Mouse (Mus musculus): ENCODE measurements around the gene Hmcn1.

Gene Hmcn1

GRCm38 (mm10) chr1:150645314-150645713 lies 347.9 kb downstream of the Hmcn1 start:
- DNase-seq (ENCODE audit: low spot score in 2 of 2), result no peak

- no peak for DNase-seq (ENCODE audit: low spot score in 2 of 2)
These were observed 353.7 kb downstream of the Hmcn1 start for GRCm38 (mm10) chr1:150639522-150639921.

GRCm38 (mm10) chr1:150632506-150632905 lies 360.7 kb downstream of the Hmcn1 start:
- DNase-seq (ENCODE audit: low spot score in 2 of 2), result no peak

GRCm38 (mm10) chr1:150631856-150632171 lies 361.4 kb downstream of the Hmcn1 start:
- no peak for DNase-seq (ENCODE audit: low spot score in 2 of 2)

- no peak for DNase-seq (ENCODE audit: low spot score in 2 of 2)
These were observed 362.0 kb downstream of the Hmcn1 start for GRCm38 (mm10) chr1:150631035-150631855.

- no peak for DNase-seq (ENCODE audit: low spot score in 2 of 2)
These were observed 370.0 kb downstream of the Hmcn1 start for GRCm38 (mm10) chr1:150623226-150623625.

GRCm38 (mm10) chr1:150610539-150610938 lies 382.7 kb downstream of the Hmcn1 start:
- no peak for DNase-seq (ENCODE audit: low spot score in 2 of 2)

- no peak for DNase-seq (ENCODE audit: low spot score in 2 of 2)
These were observed 387.1 kb downstream of the Hmcn1 start for GRCm38 (mm10) chr1:150606173-150606572.

- DNase-seq (ENCODE audit: low spot score in 2 of 2), result no peak
These were observed 399.6 kb downstream of the Hmcn1 start for GRCm38 (mm10) chr1:150593614-150594013.

- DNase-seq (ENCODE audit: low spot score in 2 of 2), result peak in 1 of 2 experiments; percentile 53
These were observed 402.0 kb downstream of the Hmcn1 start for GRCm38 (mm10) chr1:150591253-150591652.

- DNase-seq (ENCODE audit: low spot score in 2 of 2), result no peak
These were observed 405.8 kb downstream of the Hmcn1 start for GRCm38 (mm10) chr1:150587410-150587809.

GRCm38 (mm10) chr1:150584477-150584876 lies 408.8 kb downstream of the Hmcn1 start:
- no peak for DNase-seq (ENCODE audit: low spot score in 2 of 2)

GRCm38 (mm10) chr1:150583734-150584133 lies 409.5 kb downstream of the Hmcn1 start:
- DNase-seq (ENCODE audit: low spot score in 2 of 2), result no peak

- no peak for DNase-seq (ENCODE audit: low spot score in 2 of 2)
These were observed 412.7 kb downstream of the Hmcn1 start for GRCm38 (mm10) chr1:150580561-150580960.

GRCm38 (mm10) chr1:150573407-150573806 lies 419.8 kb downstream of the Hmcn1 start:
- no peak for DNase-seq (ENCODE audit: low spot score in 2 of 2)

- DNase-seq (ENCODE audit: low spot score in 2 of 2), result no peak
These were observed 422.6 kb downstream of the Hmcn1 start for GRCm38 (mm10) chr1:150570562-150571156.

- DNase-seq (ENCODE audit: low spot score in 2 of 2), result no peak
These were observed 423.3 kb downstream of the Hmcn1 start for GRCm38 (mm10) chr1:150569820-150570543.

- DNase-seq (ENCODE audit: low spot score in 2 of 2), result no peak
These were observed 426.9 kb downstream of the Hmcn1 start for GRCm38 (mm10) chr1:150566287-150566686.

- DNase-seq (ENCODE audit: low spot score in 2 of 2), result no peak
These were observed 436.6 kb downstream of the Hmcn1 start for GRCm38 (mm10) chr1:150556621-150557020.

GRCm38 (mm10) chr1:150551390-150551789 lies 441.8 kb downstream of the Hmcn1 start:
- no peak for DNase-seq (ENCODE audit: low spot score in 2 of 2)

- no peak for DNase-seq (ENCODE audit: low spot score in 2 of 2)
These were observed 446.8 kb downstream of the Hmcn1 start for GRCm38 (mm10) chr1:150546463-150546862.

- no peak for DNase-seq (ENCODE audit: low spot score in 2 of 2)
These were observed 453.0 kb downstream of the Hmcn1 start for GRCm38 (mm10) chr1:150540267-150540666.

All from left cerebral cortex, adult 9 months (tissue).